Mouse (Mus musculus) midbrain, embryonic 15.5 days (tissue): ENCODE results near the gene Arl3. TPM values are rescaled to one million over a fixed set of nuclear protein-coding genes. Genes with fewer than 3 reads are reported as not detected.
"Not testable (repeated sequence)": the region's sequence is repeated elsewhere in the genome, so short reads cannot be mapped to it uniquely, and the experiment has no call there.

Experiments used
- ATAC-seq: fragments of 200-750 bp; cut with Nextera tagmentation; replicated peaks from 2 replicates; pipeline ENCODE4 v1.8.0; 2017; ENCODE audit warnings: moderate TSS enrichment
- H3K27ac ChIP-seq: fragments of 300-500 bp; sonication (generic); 2 replicates; pipeline ENCODE4 v1.5.1; 2015; ENCODE audit warnings: mild to moderate bottlenecking, inconsistent platforms
- H3K27me3 ChIP-seq: fragments of 300-500 bp; sonication (generic); replicated peaks from 2 replicates; pipeline ENCODE4 v1.6.1; 2015; ENCODE audit warnings: inconsistent platforms
- H3K36me3 ChIP-seq: fragments of 300-500 bp; sonication (generic); replicated peaks from 2 replicates; pipeline ENCODE4 v1.6.1; 2015; ENCODE audit warnings: inconsistent platforms
- H3K4me1 ChIP-seq: fragments of 300-500 bp; sonication (generic); 2 replicates; pipeline ENCODE4 v1.6.1; 2015; ENCODE audit warnings: inconsistent platforms
- H3K4me2 ChIP-seq: fragments of 300-500 bp; sonication (generic); 2 replicates; pipeline ENCODE4 v1.6.1; 2015; ENCODE audit warnings: inconsistent platforms, mild to moderate bottlenecking, moderate library complexity
- H3K4me3 ChIP-seq: fragments of 300-500 bp; sonication (generic); 2 replicates; pipeline ENCODE4 v1.5.1; 2015; ENCODE audit warnings: mild to moderate bottlenecking, inconsistent platforms
- H3K9ac ChIP-seq: fragments of 300-500 bp; sonication (generic); 2 replicates; pipeline ENCODE4 v1.6.1; 2015; ENCODE audit warnings: mild to moderate bottlenecking, inconsistent platforms
- H3K9me3 ChIP-seq: fragments of 300-500 bp; sonication (generic); 2 replicates; pipeline ENCODE4 v1.6.1; 2016; ENCODE audit warnings: inconsistent platforms
- WGBS: fragments of 180-500 bp; shearing (Covaris S2); methylation state at CpG from one replicate; pipeline ENCODE4 v1.1.7; 2015; ENCODE audit warnings: mixed read lengths; 5-methylcytosine and 5-hydroxymethylcytosine counted together
- polyA plus RNA-seq: library from polyadenylated mRNA; unstranded; fragments of >200 nt; fragmentation: Nextera tagmentation; extraction: Ambion mirVana; gene quantifications from 2 replicates; pipeline ENCODE4 v1.2.1, GENCODE M21; 2015

Gene Arl3
- polyA plus RNA-seq, 1 experiment from 2014 or later: 210 TPM

DNA sequence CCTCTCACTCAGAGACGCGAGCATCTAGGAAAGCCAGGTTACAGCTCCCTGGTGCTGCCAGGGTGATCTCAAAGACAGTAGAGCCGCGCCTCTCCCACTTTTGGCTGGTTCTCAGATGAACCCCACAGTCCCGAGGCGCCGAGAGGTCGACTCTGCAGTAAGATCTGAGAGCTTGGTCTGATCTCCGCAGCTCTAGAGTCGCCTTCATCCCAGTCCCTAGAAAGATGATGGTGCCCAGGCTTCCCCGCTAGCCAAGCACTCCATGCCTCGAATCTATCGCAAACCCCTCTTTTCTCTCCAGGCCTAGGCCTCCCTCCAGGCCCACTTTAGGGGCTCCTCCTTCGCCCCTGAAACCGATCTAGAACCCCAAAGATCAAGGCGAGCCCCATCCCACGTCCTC lies 450 bp downstream of the Arl3 start:
- WGBS: 0% methylated on average over 17 of the region's 17 CpGs
- peak; percentile 72 for ATAC-seq

DNA sequence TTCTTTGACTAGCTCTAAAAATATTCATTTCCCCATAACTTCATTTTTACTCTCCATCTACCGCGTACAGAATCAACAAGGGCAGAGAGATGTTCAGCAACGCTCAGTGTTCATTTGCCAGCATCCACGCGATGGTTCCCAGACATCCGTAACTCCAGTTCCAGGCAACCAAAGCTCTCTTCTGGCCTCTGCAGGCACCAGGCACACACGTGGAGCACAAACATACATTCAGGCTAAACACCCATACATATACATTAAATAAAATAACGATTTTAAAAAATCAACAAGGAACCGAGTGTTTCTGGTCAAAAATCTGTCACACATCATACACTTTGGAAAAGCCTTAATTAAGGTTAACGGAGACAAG lies 1.1 kb downstream of the Arl3 start:
- Histone ChIP-seq H3K4me1 (peaks cover 25% of the 10 kb centered on the region), H3K4me2 (peak overlapping the region; percentile 83), H3K27ac (peak overlapping the region; percentile 82), H3K27me3 (no peaks in the 10 kb centered on the region), H3K9me3 (no peaks in the 10 kb centered on the region), H3K36me3 (no peaks in the 10 kb centered on the region), H3K9ac (peak overlapping the region; percentile 70), H3K4me3 (peak overlapping the region; percentile 73)
- ATAC-seq: no peak
- WGBS: 12% methylated on average over 10 of the region's 10 CpGs

More for the DNA sequence above, 450 bp downstream of the Arl3 start:
- H3K36me3 ChIP-seq: no peaks in the 10 kb centered on the region
- peak overlapping the region; percentile 70 for H3K9ac ChIP-seq
- H3K27me3 ChIP-seq: no peaks in the 10 kb centered on the region
- peaks cover 25% of the 10 kb centered on the region for H3K4me1 ChIP-seq
- H3K4me3 ChIP-seq: peak overlapping the region; percentile 73
- H3K27ac ChIP-seq: peak overlapping the region; percentile 82
- no peaks in the 10 kb centered on the region for H3K9me3 ChIP-seq
- peak overlapping the region; percentile 83 for H3K4me2 ChIP-seq

- H3K27me3 ChIP-seq, H3K9ac ChIP-seq, ATAC-seq, H3K9me3 ChIP-seq, H3K36me3 ChIP-seq: not testable (repeated sequence)
- H3K27ac ChIP-seq: 0 out of 2 replicates have a peak overlapping the region, but pooled peaks have one; percentile 82
- H3K4me3 ChIP-seq: peak overlapping the region; percentile 73
- peak overlapping the region; percentile 83 for H3K4me2 ChIP-seq
- 66% methylated on average over 3 of the region's 3 CpGs for WGBS
- peaks cover 25% of the 10 kb centered on the region for H3K4me1 ChIP-seq
These were observed 1.7 kb downstream of the Arl3 start for GRCm38 (mm10) chr19:46571211-46571877.

- Histone ChIP-seq H3K36me3 (0 out of 2 replicates have a peak, but pooled peaks cover 5% of the 10 kb centered on the region), H3K4me3 (no peak overlapping the region), H3K9me3 (no peaks in the 10 kb centered on the region), H3K9ac (no peak overlapping the region), H3K4me1 (0 out of 2 replicates have a peak, but pooled peaks cover 3% of the 10 kb centered on the region), H3K4me2 (no peak overlapping the region), H3K27ac (no peak overlapping the region), H3K27me3 (no peaks in the 10 kb centered on the region)
- ATAC-seq: no peak
- whole genome bisulfite sequencing: 74% methylated on average over 14 of the region's 14 CpGs
These were observed 8.9 kb downstream of the Arl3 start for GRCm38 (mm10) chr19:46564043-46564462.

- ATAC-seq: no peak
- Histone ChIP-seq H3K27me3 (no peaks in the 10 kb centered on the region), H3K4me3 (no peak overlapping the region), H3K4me2 (no peak overlapping the region), H3K9me3 (no peaks in the 10 kb centered on the region), H3K36me3 (0 out of 2 replicates have a peak, but pooled peaks cover 5% of the 10 kb centered on the region), H3K9ac (no peak overlapping the region), H3K4me1 (0 out of 2 replicates have a peak, but pooled peaks cover 3% of the 10 kb centered on the region), H3K27ac (no peak overlapping the region)
- 86% methylated on average over 4 of the region's 4 CpGs for WGBS
These were observed 9.4 kb downstream of the Arl3 start for GRCm38 (mm10) chr19:46563603-46564002.

DNA sequence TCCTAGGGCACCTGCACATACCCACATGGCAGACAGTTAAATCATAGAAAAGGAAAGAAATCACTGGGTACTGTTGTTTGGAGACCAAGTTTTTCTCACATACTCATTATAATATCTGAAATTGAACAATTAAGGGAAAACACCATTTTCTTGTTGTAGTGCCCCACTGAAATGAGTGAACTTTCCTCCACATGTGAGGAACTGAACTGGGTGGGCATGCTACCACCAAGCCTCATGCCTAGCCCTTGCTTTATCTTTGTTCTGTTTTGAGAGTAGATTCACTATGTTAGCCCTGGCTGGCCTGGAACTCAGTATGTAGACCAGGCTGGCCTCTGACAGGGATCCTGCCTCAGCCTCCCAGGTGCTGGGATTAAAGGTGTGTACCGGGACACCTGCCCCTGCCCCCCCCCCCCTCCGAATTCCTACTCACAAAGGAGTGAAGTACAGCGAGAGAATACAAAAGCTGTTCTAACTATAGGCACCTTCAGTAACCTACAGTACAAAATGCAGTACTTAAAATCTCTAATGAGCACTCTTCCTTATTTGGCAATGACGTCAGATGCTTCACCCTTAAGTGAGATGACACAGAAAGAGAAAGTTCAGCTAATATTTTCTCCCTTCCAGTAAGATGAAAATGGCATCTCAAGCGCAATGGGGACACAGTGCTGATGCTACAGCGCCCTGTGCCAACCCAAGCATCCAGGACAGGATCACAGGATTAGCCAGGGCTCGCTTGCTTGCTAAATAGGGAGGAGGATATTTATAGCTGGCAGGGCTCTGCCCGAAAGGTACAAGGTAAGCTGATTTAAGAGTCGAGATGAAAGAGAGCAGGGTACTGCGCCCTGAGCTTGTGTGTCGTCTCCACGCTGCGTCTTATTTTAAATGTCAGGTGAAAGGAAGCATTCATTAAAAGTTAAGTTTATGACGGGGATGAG lies 10.2 kb downstream of the Arl3 start:
- no peak overlapping the region for H3K9ac ChIP-seq
- H3K36me3 ChIP-seq: peaks cover 8% of the 10 kb centered on the region; the same call in 1 of the 2 replicates
- H3K9me3 ChIP-seq: no peaks in the 10 kb centered on the region
- 82% methylated on average over 14 of the region's 14 CpGs for WGBS
- H3K4me3 ChIP-seq: no peak overlapping the region
- no peak overlapping the region for H3K27ac ChIP-seq
- no peaks in the 10 kb centered on the region for H3K27me3 ChIP-seq
- H3K4me2 ChIP-seq: no peak overlapping the region
- H3K4me1 ChIP-seq: 0 out of 2 replicates have a peak, but pooled peaks cover 3% of the 10 kb centered on the region
- no peak for ATAC-seq

- Histone ChIP-seq H3K4me3 (no peak overlapping the region), H3K9ac (no peak overlapping the region), H3K27me3 (no peaks in the 10 kb centered on the region), H3K36me3 (peaks cover 14% of the 10 kb centered on the region), H3K9me3 (no peaks in the 10 kb centered on the region), H3K4me1 (0 out of 2 replicates have a peak, but pooled peaks cover 3% of the 10 kb centered on the region), H3K27ac (no peak overlapping the region), H3K4me2 (no peak overlapping the region)
- 47% methylated on average over 1 of the region's 1 CpGs for WGBS
- no peak for ATAC-seq
These were observed 10.9 kb downstream of the Arl3 start for GRCm38 (mm10) chr19:46562132-46562531.

- H3K4me3 ChIP-seq: no peak overlapping the region
- WGBS: 79% methylated on average over 12 of the region's 12 CpGs
- H3K4me1 ChIP-seq: peaks cover 5% of the 10 kb centered on the region; the same call in 1 of the 2 replicates
- no peak overlapping the region for H3K27ac ChIP-seq
- H3K9ac ChIP-seq: no peak overlapping the region
- ATAC-seq: no peak
- H3K4me2 ChIP-seq: no peak overlapping the region
- no peaks in the 10 kb centered on the region for H3K9me3 ChIP-seq
- H3K36me3 ChIP-seq: peaks cover 31% of the 10 kb centered on the region
- no peaks in the 10 kb centered on the region for H3K27me3 ChIP-seq
These were observed 14.4 kb downstream of the Arl3 start for GRCm38 (mm10) chr19:46558631-46559030.

- peaks cover 31% of the 10 kb centered on the region for H3K36me3 ChIP-seq
- H3K4me1 ChIP-seq: peaks cover 8% of the 10 kb centered on the region; the same call in 1 of the 2 replicates
- ATAC-seq: no peak
- no peak overlapping the region for H3K9ac ChIP-seq
- H3K27me3 ChIP-seq: no peaks in the 10 kb centered on the region
- H3K27ac ChIP-seq: no peak overlapping the region
- no peaks in the 10 kb centered on the region for H3K9me3 ChIP-seq
- WGBS: 87% methylated on average over 8 of the region's 8 CpGs
- H3K4me3 ChIP-seq: no peak overlapping the region
- H3K4me2 ChIP-seq: no peak overlapping the region
These were observed 15.0 kb downstream of the Arl3 start for GRCm38 (mm10) chr19:46558009-46558408.

DNA sequence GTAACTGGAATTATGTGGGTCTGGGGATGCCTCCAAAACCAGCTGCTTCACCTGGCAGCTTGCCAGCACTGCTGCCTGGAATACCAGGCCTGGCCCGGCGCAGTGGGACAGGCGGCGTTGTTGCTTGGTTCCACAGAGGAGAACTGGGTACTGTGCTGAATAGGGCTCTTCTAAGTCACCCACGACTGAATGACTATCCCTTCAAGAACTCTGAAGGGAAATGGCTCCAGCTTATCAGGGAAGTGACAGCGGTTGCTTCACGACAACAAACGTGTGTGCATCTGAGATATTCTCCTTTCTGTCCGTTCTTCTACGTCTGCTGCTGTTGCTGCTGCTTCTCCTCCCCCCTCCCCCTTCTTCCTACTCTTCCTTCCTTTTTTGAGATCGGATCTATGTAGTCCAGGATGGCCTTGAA lies 19.4 kb downstream of the Arl3 start:
- H3K4me1 ChIP-seq: peaks cover 5% of the 10 kb centered on the region; the same call in 1 of the 2 replicates
- H3K27ac ChIP-seq: no peak overlapping the region
- peaks cover 50% of the 10 kb centered on the region for H3K36me3 ChIP-seq
- H3K9ac ChIP-seq: no peak overlapping the region
- peak; percentile 69; the same call in 1 of the 2 replicates for ATAC-seq
- no peak overlapping the region for H3K4me2 ChIP-seq
- no peak overlapping the region for H3K4me3 ChIP-seq
- WGBS: 53% methylated on average over 11 of the region's 11 CpGs
- no peaks in the 10 kb centered on the region for H3K9me3 ChIP-seq
- no peaks in the 10 kb centered on the region for H3K27me3 ChIP-seq

GRCm38 (mm10) chr19:46552496-46552895 lies 20.5 kb downstream of the Arl3 start:
- ATAC-seq: no peak

GRCm38 (mm10) chr19:46550385-46550784 lies 22.6 kb downstream of the Arl3 start:
- ATAC-seq: no peak
- no peaks in the 10 kb centered on the region for H3K27me3 ChIP-seq

More at GRCm38 (mm10) chr19:46552496-46552895, 20.5 kb downstream of the Arl3 start:
- 87% methylated on average over 3 of the region's 4 CpGs for WGBS
- Histone ChIP-seq H3K4me3 (no peak overlapping the region), H3K4me1 (peaks cover 5% of the 10 kb centered on the region; the same call in 1 of the 2 replicates), H3K9me3 (no peaks in the 10 kb centered on the region), H3K4me2 (no peak overlapping the region), H3K36me3 (peaks cover 43% of the 10 kb centered on the region; the same call in 1 of the 2 replicates), H3K27me3 (no peaks in the 10 kb centered on the region), H3K27ac (no peak overlapping the region), H3K9ac (no peak overlapping the region)

More at GRCm38 (mm10) chr19:46550385-46550784, 22.6 kb downstream of the Arl3 start:
- Histone ChIP-seq H3K4me3 (no peak overlapping the region), H3K4me2 (no peak overlapping the region), H3K27ac (no peak overlapping the region), H3K36me3 (peaks cover 27% of the 10 kb centered on the region; the same call in 1 of the 2 replicates), H3K4me1 (peaks cover 5% of the 10 kb centered on the region; the same call in 1 of the 2 replicates), H3K9ac (no peak overlapping the region), H3K9me3 (no peaks in the 10 kb centered on the region)
- 86% methylated on average over 4 of the region's 4 CpGs for WGBS
